ENCODE assay signal across 30 mouse cellular contexts in the genomic region with DNA sequence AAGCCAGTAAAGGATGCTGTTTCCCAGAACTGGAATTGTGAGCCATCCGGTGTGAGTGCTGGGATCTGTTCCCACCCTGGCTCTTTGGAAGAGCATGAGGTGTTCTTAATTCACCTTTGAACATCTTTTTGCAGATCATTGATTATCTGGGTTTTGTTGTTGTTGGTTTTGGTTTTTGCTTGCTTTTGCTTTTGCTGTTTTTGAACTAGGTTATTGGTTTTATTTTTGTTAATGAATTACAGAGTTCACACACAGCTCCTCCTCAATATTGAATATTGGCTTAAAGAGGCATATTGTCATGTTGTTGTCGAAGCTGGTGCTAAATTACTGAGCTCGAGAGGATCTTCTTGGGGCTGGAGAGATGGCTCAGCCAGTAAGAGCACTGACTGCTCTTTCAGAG.
"Had no signal": no experiment of that assay in that cellular context is flagged by ENCODE, and none has a peak within 500 bp of the region (broad histone marks: within the 10 kb centered on the region; RNA-seq: fewer than 3 reads in every experiment).

No protein-coding gene starts in this region.

- H3K9me3 ChIP-seq: limb, embryonic 10.5 days; limb, embryonic 12.5 days; limb, embryonic 15.5 days; liver, embryonic 13.5 days; liver, embryonic 15.5 days; lung, embryonic 15.5 days; megakaryocyte, embryonic 14.5 days; midbrain, embryonic 12.5 days; midbrain, embryonic 13.5 days; midbrain, embryonic 15.5 days; neural tube, embryonic 12.5 days had no signal

- H3K4me1 ChIP-seq: limb, embryonic 10.5 days; limb, embryonic 12.5 days; limb, embryonic 13.5 days; limb, embryonic 15.5 days; midbrain, embryonic 10.5 days; midbrain, embryonic 12.5 days; midbrain, embryonic 13.5 days; midbrain, embryonic 15.5 days; neural tube, embryonic 12.5 days had no signal

- H3K27me3 ChIP-seq: limb, embryonic 12.5 days; limb, embryonic 13.5 days; limb, embryonic 15.5 days; liver, embryonic 13.5 days; liver, embryonic 15.5 days; lung, embryonic 15.5 days; megakaryocyte, embryonic 14.5 days; midbrain, embryonic 12.5 days; midbrain, embryonic 13.5 days; midbrain, embryonic 15.5 days; neural tube, embryonic 12.5 days had no signal

- DNase-seq: left cerebral cortex, postnatal 4 days; liver, embryonic 13.5 days; lung, adult 18-20 months; lung, adult 2 months; lung, embryonic 14.5 days; lung, postnatal 10 days; lung, postnatal 14 days; lung, postnatal 36 days; lung, postnatal 4 days; midbrain, embryonic 14.5 days had no signal

- H3K36me3 ChIP-seq: lung, embryonic 15.5 days; midbrain, embryonic 15.5 days had no signal

- H3K27ac ChIP-seq: left cerebral cortex, adult 2 months; limb, embryonic 10.5 days; limb, embryonic 12.5 days; limb, embryonic 13.5 days; limb, embryonic 15.5 days; liver, embryonic 13.5 days; liver, embryonic 14.5 days; liver, embryonic 15.5 days; lung, embryonic 15.5 days; macrophage; midbrain, embryonic 10.5 days; midbrain, embryonic 12.5 days; midbrain, embryonic 13.5 days; midbrain, embryonic 15.5 days; neural tube, embryonic 12.5 days had no signal

- H3K4me2 ChIP-seq: limb, embryonic 12.5 days; limb, embryonic 13.5 days; limb, embryonic 15.5 days; liver, embryonic 11.5 days; liver, embryonic 13.5 days; liver, embryonic 15.5 days; lung, embryonic 14.5 days; lung, embryonic 15.5 days; midbrain, embryonic 11.5 days; midbrain, embryonic 12.5 days; midbrain, embryonic 13.5 days; midbrain, embryonic 15.5 days; neural tube, embryonic 12.5 days had no signal

- ATAC-seq: lung, postnatal 0 days; midbrain, embryonic 13.5 days; midbrain, embryonic 15.5 days; midbrain, embryonic 16.5 days had no signal

- H3K4me3 ChIP-seq: left cerebral cortex, adult 2 months; limb, embryonic 10.5 days; limb, embryonic 12.5 days; limb, embryonic 13.5 days; limb, embryonic 15.5 days; liver, embryonic 13.5 days; liver, embryonic 15.5 days; lung, embryonic 15.5 days; megakaryocyte, embryonic 14.5 days; midbrain, embryonic 10.5 days; midbrain, embryonic 12.5 days; midbrain, embryonic 13.5 days; midbrain, embryonic 15.5 days; myocyte; neural tube, embryonic 12.5 days had no signal

- H3K9ac ChIP-seq: limb, embryonic 12.5 days; limb, embryonic 13.5 days; limb, embryonic 15.5 days; liver, embryonic 13.5 days; liver, embryonic 14.5 days; liver, embryonic 15.5 days; lung, embryonic 14.5 days; lung, embryonic 15.5 days; midbrain, embryonic 12.5 days; midbrain, embryonic 13.5 days; midbrain, embryonic 15.5 days; neural tube, embryonic 12.5 days had no signal
